Mouse (Mus musculus) heart, adult 11 months (tissue): ENCODE data around the gene Fntb.

Experiments
- DNase-seq: peaks from one replicate; pipeline ENCODE4 v3.0.0; 2022

The Fntb gene

DNA sequence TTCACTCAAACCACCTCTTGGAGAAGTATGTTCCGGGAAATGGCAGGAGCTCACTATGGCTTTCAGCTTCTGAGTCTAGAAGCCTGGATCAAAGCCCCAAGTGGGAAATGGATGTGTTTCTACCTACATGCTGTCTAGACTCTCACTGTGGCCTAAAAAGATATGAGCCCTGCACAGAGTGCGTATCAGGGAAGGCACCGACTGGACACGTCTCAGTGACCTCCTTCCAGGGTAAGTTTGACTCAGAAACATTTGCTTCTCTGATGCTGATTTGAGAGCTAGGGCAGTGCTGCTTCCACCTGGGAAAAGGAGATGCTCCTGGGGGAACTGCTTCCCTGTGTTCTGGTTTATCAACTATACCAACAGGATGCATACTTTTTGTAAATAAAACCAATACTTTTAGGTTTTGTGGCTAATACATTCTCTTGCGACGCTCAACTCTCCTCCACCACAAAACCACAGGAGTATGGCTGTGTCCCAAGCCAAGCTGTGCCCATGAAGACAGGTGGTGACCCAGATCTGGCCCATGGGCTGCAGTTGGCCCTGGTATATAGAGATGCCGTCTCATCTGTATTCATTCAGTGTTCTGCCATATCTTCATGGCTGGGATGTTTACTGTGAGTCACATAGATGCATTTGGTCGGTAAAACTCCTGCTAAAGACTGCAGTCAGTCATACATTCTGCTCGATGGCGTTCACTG, 159.7 kb downstream of the Fntb start:
- no peak for DNase-seq

DNA sequence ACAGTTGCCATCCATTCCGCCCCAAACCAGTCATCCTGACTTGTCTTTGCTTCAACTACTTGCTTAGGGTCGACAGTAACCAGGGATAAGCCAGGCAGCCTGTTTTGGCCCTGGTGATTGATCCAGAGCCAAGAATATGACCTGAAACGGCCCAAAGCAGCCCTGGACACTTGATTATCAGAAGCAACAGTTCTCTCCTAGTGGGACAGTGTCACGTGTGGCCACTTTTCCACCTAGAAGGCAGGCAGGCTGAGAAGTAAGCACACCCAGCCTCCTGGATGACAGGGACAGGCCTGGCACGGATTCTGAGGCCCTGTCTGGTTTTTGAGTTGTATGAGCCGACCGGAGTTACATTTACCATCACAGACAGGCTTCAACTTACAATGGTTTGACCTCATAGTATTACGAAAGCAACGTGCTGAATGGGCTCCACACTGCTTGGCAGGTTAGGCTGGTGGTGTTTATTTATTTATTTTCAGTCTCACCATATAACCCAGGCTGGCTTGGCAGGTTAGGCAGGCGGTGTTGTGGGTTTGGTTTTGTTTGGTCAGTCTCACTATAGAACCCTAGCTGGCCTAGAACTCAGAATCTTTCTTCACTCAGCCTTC, 161.1 kb downstream of the Fntb start:
- peak; percentile 98 for DNase-seq

DNA sequence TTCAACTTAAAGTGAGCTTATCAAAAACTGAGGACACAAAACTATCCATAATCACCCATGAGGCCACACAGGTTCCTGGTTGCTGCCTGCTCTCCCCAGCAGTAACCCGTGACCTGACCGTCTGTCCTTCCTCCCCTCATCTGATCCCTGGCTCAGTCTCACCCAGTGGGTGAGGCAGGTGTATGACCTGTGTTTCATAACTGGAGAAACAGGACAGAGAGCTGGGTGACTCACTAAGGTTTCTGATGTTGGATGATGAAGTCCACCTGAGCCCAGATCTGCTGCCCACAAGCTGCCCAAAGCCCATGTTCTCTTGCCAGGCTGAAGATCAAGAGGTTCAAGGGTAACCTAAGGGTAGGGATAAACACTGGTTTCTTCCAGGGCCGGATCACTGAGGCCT, 161.6 kb downstream of the Fntb start:
- no peak for DNase-seq

DNA sequence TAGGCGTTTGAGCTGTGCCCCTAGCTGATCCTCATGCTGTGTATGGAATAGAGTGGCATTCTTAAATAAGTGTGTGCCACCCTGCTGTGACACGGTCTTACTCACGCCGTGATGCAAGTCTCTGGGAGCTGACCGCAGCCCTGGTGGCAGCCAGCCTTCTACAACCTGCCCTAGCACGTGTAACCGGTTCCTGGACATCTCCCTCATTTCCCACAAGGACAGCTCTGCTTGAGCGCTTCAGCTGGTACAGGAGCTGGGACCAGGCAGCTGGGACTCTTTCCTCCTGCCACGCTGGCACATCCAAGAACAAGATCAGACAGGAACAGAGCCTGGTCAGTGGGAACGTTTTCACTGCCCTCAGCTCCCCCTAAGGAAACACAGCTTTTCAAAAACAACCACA, 162.2 kb downstream of the Fntb start:
- DNase-seq: no peak

DNA sequence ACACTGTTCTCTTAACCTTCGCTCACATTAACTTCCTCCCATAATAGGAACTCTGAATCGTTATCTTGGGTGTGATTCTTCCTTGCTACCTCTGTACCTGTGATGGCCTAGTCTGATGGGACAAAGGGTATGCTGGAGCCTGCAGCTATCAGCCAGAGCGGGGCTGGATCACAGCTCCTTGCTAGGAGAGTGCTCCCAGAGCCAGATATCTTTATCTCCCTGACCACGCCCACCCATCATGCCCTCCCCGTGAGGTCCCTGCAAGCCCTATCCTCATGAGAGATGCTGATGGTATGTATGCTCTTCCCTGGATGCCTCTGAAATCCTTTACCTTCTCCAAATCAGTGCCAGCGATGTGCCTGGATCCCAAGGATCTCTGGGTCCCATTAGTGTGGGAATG, 164.8 kb downstream of the Fntb start:
- DNase-seq: no peak

DNA sequence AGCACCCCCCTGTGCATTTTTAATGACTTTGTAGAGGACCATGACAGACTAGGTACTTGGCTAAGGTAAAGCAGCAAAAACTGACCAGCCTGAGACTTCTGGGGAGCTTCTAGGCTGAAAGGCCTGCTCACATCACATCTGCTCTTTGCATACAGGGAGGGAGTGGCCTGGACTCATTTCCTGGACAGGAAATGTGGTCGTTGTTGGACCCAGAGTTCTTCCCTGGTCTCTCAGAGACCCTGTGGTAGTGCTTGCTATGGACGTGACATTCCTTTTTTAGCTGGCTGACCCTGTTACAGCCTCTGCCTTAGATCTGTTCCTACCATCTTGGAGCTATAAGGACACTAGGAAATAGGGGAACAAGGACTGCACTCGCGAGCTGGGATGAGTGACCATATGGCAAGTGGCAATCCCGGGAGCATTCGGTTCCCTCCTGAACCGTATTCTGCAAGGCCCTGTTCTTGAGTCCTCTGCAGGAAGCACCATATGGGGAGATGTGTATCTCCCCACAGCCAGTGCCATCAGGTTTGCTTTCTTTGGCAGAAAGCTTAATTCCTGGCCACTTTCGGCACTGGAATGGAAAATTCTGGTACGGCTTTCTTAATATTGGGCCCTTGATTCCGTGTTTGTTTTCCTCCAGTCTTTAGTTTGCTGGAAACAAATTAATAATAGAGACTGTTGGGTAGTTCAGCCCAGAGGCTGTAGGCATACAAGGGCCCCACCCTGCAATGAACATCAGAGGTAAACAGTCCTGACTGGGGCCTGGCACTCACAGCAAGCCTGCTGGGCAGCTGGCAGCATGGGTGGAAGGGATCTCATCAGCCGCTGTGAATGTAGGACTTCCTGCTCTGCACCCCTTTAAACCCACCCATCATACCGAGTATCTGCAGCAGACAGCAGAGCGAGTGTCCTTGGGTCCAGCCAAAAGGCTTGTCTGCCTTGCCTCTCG, 166.6 kb downstream of the Fntb start:
- peak; percentile 98 for DNase-seq

DNA sequence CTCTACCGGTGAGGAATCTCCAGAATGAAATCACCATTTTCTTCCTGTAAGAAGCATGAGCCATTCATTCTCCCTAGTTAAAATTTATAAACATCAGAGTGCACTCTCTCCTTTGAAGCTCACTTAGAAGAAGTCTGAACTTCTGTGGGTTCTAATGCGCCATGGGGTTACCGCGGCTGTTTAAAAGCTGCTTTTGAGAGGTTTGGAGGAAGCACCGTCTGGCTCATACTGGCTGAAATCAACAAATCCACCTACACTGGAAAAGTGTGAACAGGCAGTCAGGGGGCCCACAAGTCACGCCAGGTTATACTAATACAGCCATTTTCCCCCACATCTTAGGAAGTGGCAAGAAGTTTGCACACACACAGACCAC, 167.3 kb downstream of the Fntb start:
- no peak for DNase-seq

DNA sequence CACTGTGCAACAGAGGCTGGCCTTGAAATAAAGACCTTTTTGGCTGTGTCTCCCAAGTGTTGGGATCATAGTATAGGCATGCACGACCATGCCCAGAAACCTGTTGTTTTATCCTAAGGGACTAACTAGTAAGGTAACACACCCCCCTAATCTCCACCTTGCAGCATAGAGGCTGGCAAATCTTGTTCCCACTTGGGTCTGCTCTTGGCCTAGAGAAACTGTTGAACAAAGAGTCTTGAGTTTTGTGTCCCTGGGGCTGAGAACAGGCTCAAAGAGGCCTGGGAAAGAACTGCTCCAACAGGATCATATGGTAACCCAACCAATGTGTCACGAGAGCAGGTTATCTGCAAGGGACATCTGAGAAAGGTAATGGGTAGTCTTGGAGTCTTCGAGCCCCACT, 169.0 kb downstream of the Fntb start:
- DNase-seq: no peak

DNA sequence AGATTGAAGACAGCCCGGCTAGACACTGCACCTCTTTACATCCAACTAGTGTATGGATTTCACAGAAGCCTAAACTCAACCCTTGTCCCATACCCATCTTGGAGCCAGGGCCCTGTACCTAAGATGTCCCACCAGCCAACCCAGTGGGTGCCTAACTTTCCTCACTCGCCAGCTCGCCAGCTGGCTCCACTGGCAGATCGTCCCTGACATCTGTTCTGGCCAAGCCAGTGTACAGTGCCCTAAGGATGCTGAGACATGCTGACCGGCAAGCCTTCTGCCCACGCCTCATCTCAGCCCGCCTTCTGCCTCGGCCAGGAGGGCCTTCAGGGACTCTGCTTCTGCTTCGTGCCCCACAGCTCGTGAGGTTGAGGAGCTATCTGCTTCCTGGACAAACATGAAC, 170.8 kb downstream of the Fntb start:
- no peak for DNase-seq

DNA sequence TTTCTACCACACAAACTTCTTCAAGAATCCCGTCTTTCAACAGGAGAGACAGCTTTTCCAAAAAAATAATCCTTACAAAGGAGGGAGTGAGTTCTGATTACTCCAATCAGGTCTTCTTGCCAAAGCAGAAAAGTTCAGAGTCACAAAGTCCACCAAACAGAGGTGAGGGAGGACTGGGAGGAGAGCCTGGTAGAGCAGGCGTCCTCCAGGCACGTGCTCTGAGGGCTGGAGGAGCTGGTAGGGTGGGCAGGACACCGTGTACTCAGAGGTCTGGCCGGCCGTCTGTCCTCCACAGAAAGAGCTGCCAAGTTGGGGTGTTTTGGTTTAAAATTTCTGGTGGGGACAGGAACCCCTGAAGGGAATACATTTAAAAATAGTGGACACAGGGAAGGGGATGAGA, 172.6 kb downstream of the Fntb start:
- DNase-seq: no peak

DNA sequence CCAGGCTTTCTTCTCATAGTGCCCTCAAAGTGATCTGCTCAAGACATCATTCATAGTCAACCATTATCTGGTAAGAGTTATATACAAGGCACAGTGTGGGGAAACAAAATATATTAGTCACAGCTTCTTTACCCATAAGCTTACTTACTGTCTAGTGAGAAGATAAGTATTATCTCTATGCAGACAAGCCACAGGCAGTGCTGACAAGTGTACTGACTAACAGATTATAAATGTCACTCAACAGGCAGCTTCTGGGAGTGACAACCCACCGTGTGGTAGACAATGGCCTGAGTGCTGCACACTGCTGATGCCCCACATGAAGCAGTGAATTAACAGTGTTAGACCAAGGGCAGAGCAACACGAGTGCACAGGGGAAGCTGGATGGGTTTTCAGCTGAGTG, 176.1 kb downstream of the Fntb start:
- no peak for DNase-seq

DNA sequence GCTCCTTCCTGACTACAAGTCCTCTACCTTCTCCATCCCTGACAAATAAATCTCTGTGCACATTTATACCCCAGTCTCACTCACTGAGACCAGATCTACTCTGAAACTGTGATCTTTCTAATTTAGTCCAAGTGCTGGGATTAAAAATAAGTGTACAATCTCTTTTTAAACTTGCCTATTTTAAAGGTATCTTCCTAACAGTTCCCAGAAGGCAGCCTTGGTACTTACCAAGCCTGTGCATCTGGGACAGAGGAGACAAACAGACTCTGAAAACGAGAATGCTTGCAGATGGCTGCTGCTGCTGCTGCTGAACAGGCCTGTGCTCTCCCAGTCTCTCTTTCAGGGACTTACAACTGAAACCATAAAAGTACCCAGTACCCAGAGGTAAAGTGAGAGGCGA, 177.1 kb downstream of the Fntb start:
- DNase-seq: no peak

DNA sequence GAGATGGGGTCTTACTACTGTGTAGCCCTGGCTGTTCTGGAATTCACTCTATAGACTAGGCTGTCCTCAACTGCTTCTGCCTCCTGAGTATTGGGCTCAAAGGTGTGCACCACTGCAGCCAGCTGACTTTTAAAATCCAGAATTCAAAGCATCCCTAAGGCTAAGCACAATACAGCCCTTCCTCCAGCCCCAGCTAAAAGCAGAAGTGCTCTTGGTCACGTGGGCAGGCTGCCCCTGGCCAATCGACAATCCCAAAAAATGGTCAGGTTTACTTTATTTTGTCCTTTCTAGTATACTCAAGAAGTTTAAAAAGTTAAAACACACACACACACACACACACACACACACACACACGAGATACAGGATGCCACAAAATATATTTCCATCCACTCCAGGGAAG, 177.7 kb downstream of the Fntb start:
- no peak for DNase-seq

DNA sequence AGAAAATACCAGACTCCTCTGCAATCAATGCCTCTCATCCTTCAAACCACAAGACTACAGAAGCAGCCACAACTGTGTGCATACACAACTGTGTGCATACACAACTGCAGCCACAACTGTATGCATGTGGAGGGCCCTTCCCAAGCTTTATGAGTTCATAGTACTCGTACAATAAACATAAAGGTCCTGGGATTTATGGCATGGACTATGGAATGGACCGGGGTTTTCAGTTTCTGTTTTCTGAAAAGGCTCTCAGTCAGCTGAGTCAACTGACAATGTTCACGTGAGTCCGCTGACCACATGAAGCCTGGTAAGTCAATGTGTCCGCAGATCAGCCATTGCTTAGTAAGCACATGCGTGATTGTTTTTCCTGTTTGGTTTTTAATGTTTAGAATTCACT, 178.1 kb downstream of the Fntb start:
- DNase-seq: no peak

DNA sequence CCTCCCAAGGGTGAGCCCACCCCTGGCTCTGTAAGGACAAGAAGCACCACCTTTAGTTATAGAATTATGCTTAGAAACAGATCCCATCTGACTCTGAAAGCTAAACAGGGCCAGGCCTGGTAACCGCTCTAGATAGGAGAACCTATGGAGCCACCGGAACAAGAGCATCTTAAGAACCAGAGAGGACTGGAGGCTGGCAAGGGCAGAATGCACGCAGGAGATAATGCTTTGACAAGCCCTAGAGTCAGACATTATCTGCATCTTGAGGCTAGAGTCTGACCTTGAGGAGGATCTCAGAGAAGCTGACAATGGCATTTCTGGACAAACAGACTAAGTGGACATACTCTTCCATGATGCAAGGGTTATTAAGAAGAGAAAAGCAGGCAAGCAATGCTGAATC, 182.1 kb downstream of the Fntb start:
- DNase-seq: no peak

DNA sequence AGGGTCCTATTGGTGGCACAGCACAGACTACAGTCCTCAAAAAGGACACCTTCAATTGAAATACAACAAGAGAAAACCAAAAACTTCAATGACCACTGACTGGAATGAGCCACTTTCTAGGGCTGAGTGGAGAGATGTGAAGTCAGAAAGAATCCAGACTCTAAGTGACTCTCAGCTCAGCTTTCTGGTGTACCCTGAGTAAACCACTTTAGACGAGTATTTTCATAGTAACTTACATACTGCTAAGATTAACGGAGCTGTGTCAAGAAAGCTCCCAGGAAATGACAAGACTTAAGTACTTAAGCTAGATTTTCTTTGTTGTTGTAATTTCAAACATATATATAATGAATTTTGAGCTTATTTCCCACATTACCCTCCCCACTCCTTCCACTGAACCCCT, 182.8 kb downstream of the Fntb start:
- no peak for DNase-seq

DNA sequence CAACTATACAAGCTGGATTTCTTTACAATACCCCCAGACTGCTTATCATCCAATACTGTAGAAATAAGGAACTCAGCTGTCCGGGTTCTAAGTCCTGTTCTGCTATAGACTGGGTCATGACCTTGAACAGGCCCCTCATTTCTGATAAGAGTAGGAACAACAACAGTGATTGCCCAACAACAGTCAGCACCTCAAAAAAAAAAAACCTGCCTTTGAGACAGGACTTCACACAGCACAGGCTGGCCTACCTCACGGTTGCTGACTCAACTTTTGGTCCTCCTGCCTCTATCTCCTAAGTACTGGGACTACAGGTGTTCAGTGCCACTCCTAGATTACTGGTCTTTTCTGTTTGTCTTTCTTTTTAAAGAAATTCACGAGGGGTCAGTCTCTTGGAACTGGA, 183.4 kb downstream of the Fntb start:
- DNase-seq: no peak

DNA sequence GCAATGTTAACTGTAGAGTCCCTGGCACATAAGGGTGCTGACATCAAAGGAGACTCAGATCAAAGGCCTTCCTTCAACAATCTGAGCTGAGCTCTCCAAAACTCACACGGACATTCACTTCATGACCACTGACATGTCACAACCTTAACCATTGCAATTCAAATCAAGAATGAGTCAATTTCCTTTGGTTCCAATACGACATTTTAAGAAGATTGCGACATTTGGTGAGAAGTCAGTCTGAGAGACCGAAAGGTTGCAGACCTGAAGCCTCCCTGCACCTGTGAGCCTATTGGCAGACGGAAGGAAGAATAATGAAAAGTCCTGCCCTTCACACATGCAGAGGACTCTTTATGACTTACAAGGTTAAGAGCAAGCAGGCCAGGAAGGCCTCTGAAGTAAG, 184.9 kb downstream of the Fntb start:
- no peak for DNase-seq

DNA sequence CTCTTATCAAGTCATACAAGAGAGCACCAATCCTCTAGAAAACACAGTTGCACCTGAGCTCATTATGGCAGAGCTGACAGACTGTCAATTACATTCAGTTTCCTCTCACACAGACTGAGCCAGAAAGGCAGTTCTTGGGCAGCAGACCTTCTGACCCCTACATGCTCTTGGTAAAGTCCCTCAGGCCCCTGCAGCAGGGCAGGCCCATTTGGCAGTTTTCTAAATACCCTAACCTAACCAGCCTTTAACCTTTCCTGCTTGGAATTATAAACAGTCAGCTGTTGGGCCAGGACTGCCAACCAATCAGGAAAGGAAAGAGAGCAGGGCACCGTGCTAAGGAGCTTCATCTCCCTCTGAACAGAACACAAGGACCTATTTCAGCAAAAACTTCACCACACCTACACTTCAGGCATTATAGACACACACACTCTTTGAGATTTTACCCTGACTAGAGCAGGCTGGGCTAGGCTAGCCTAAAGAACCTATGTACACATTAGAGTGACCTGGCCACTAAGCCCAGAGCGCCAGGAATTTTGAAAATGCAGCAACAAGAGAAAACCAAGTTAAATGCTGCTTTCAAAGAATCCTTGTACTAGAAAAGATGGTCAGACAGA, 188.5 kb downstream of the Fntb start:
- peak; percentile 93 for DNase-seq

DNA sequence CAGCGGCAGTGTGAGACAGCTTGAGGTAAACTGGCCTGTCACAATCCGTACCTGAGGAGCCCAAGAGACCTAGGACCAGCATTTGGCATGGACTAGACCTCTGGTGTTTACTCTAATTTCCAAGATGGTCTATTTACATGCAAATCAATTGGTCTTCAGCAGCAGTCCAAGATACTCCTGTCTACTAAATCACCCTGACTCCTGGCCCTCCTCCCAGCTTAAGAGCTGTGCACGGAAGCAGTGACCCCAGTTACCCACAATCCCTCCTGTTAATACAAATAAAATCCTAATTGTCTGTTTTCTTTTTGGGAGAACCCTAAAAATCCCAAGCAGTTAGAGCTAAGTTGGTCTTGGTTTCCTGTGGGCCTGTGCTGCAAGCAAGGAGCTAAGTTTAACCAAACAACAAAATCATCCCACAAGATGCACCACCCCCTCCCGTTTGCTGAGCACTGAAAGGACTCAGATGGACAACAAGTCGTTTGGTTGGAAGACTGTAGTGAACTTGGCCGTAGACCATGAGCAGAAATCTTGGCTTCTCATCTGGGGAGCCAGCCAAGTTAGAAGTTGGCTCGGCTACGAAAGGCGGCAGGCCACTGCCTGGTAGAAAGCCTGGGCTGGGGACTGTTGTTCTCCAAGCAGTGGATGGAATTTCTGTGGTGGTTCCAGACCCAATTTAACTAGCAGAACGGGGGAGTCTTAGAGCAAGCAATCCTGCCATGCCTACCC, 189.5 kb downstream of the Fntb start:
- peak; percentile 98 for DNase-seq

DNA sequence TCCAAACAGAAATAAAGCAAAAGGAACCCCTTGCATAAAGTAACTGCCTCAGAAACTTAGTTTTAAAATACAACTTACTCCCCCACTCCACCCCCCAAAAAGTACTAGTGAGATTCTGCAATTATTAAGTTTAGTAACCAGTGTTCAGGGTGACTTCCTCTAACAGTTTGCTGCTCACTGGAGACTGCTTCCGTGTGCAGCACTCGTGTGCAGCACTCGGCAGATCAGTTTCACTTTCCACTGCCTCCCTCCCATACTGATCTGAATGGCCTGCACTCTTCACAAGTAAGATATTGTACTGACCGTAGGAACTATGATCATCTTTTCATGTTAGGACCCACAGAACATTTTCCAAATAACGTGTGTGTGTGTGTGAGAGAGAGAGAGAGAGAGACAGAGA, 192.3 kb downstream of the Fntb start:
- DNase-seq: peak; percentile 96

DNA sequence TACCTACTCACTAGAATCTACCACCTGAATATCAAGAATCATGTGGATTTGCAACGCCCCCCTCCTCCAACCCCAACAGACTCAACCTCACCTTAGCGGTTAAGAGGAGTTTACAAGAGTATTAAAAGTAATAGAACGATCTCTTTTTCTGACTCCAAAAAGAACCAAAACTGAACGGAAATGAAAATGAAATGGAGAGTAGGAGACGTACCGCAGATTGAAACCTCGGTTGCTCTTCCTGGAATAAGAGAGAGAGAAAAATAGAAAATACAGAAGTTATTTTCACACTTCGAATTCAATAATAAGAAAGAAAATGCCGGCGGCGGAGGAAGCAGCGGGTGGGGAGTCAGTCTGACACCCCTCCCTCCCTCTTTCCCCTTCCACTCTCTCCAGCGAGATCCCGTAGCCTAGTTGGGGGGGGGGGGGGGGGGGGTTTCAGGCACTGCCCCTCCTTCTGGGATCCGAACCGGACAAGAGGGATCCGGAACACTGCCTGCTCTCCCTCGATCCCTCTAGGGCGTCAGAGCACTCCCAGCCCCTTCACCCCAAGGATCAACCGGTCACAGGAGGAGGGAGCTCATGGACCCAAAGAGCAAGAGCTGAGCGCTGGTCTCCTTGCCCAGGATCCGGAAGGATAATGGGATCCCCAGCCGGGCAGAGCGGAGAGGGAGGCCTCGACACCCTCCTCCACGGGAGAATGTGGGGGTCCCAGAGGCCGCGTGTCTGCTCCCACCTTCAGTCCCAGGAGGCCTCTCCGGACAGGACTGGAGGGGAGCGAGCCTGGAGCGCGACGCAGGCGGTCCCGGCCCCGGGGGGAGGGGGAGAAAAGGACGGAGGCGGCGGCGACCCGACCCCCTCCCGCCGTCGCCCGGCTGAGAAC, 195.9 kb downstream of the Fntb start:
- DNase-seq: no peak
